8 mouse cellular contexts compared by ENCODE assay signal in genomic region chr10:77033323-77034025, GRCm38 (mm10). TPM values are rescaled to one million over a fixed set of nuclear protein-coding genes. Genes with fewer than 3 reads are reported as not detected.
DNase-seq lines count a peak whose midpoint lies in the region; ATAC-seq lines count a peak whose summit lies in the region.

No protein-coding gene starts in this region.

- peak overlapping the region; percentile 74 for H3K4me2 ChIP-seq in intestine, embryonic 14.5 days (ENCODE audit: low read length)

- H3K4me1 ChIP-seq in intestine, embryonic 14.5 days (replicated peaks; ENCODE audit: control insufficient read depth, insufficient read depth, low read length), result peaks cover 19% of the 10 kb centered on the region

- 1% methylated on average over 30 of the region's 30 CpGs for WGBS in intestine, embryonic 14.5 days

- H3K4me3 ChIP-seq in intestine, embryonic 14.5 days (ENCODE audit: low read depth, low read length), result peak overlapping the region; percentile 55

- H3K36me3 ChIP-seq in intestine, embryonic 14.5 days (ENCODE audit: control insufficient read depth, insufficient read depth, low read length), result peaks cover 5% of the 10 kb centered on the region; the same call in 1 of the 2 replicates

- DNase-seq in urinary bladder, postnatal 25 days (ENCODE audit: low spot score), result peak; percentile 43
- no peak for DNase-seq in urinary bladder, postnatal 10 days (ENCODE audit: low spot score)
- peak; percentile 52 for DNase-seq in embryo, embryonic 11 days
- DNase-seq in gastrocnemius, postnatal 25 days, result peak; percentile 41
- DNase-seq in intestine, embryonic 14.5 days (ENCODE audit: low spot score), result peak; percentile 77
- DNase-seq in left cerebral cortex, postnatal 4 days, result peak; percentile 56
- peak; percentile 15 to 19 for DNase-seq in spleen, postnatal 36 days (ENCODE audit: low spot score in 2 of 2)

- peak overlapping the region; percentile 55 for H3K9ac ChIP-seq in intestine, embryonic 14.5 days (ENCODE audit: low read length)

- intact Hi-C loops in left cerebral cortex, postnatal 4 days (cut with DNase I), result no loop called here

- H3K27ac ChIP-seq in intestine, embryonic 14.5 days (ENCODE audit: low read depth), result peak overlapping the region; percentile 10; the same call in 1 of the 2 replicates

- peak; percentile 69 for ATAC-seq in intestine, embryonic 14.5 days (replicated peaks; ENCODE audit: low FRiP score, low TSS enrichment, low read depth)
- ATAC-seq in megakaryocyte-erythroid progenitor cell, adult 5-6 weeks (replicated peaks; ENCODE audit: low FRiP score, low TSS enrichment, poor library complexity, severe bottlenecking), result peak; percentile 51

- H3K9me3 ChIP-seq in intestine, embryonic 14.5 days (ENCODE audit: control insufficient read depth, low read length), result no peaks in the 10 kb centered on the region

- H3K27me3 ChIP-seq in intestine, embryonic 14.5 days (replicated peaks; ENCODE audit: control insufficient read depth, insufficient read depth, low read length), result no peaks in the 10 kb centered on the region

RNA-seq across cellular contexts. Expression of gene Slc19a1, which starts 1.4 kb away (rescaled TPM):
- 1 to 10 TPM; 5.3 to 5.7 TPM for total RNA-seq in gastrocnemius, postnatal 25 days (2021)
- polyA plus RNA-seq in intestine, embryonic 14.5 days (2014; fragmentation: Nextera tagmentation; extraction: Ambion mirVana), result 45.2 and 50.2 TPM in 2 replicates
- total RNA-seq in left cerebral cortex, postnatal 4 days (2021), result 10 to 100 TPM; 26.0 to 26.9 TPM
- total RNA-seq in megakaryocyte-erythroid progenitor cell, adult 5-6 weeks (2014; fragmentation: Nextera tagmentation), result 67.9 and 77.4 TPM in 2 replicates
- total RNA-seq in megakaryocyte-erythroid progenitor cell, adult 5-6 weeks (2017), result 27.3 and 29.6 TPM in 2 replicates

Comparison
In these comparisons a context has a peak if more than half of its experiments do, and no peak if none do; other contexts are left out.
1. RNA of gene Slc19a1, which starts 1.4 kb away (total RNA-seq): 27.3 to 77.4 TPM in megakaryocyte-erythroid progenitor cell, adult 5-6 weeks and 26.0 to 26.9 TPM in left cerebral cortex, postnatal 4 days; 5.3 to 5.7 TPM in gastrocnemius, postnatal 25 days; every median in the first group is over 4 times any median in the second.